Mouse (Mus musculus): ENCODE measurements around the gene Fbxw8. TPM values are rescaled to one million over a fixed set of nuclear protein-coding genes. Genes with fewer than 3 reads are reported as not detected.

The Fbxw8 gene
- polyA plus RNA-seq, 1 experiment = 72.5 TPM

DNA sequence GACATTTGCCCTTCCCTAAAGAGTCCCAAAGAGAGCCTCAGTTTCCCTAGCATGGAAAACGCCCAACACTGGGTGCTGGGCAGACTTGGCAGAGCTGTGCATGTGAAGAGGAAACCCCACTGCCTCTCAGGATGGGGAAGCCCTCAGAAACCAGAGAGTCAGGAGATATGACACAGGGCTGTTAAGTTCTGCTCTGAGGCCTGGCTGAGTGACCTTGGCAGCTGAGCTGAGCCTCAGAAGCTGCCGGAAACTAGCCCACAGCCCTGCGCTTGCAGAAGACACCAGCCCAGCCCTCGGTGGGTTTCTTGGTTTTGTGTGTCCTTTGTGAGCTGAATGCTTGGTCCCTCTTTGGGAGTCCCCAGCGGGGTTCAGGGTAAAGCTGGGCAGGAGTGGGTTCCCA lies 106.3 kb downstream of the Fbxw8 start:
- Histone ChIP-seq H3K27me3 (ENCODE audit: control insufficient read depth, insufficient read depth, insufficient read length) (no peaks in the 10 kb centered on the region), H3K36me3 (ENCODE audit: control insufficient read depth, insufficient read depth) (no peaks in the 10 kb centered on the region), H3ac (ENCODE audit: control insufficient read depth, insufficient read length, low read depth) (no peak overlapping the region), H3K79me3 (ENCODE audit: low read depth) (no peaks in the 10 kb centered on the region), H3K4me3 (ENCODE audit: insufficient read depth, poor library complexity, severe bottlenecking) (no peak overlapping the region), H3K79me2 (ENCODE audit: control insufficient read depth, insufficient read depth) (no peaks in the 10 kb centered on the region)
- TF ChIP-seq CTCF (IDR thresholded peaks at IDR 0.05; ENCODE audit: control insufficient read depth, insufficient read depth, insufficient read length) (no peak), USF1 (IDR thresholded peaks at IDR 0.05; ENCODE audit: low read depth) (no peak), CEBPB (IDR thresholded peaks at IDR 0.05; ENCODE audit: low read depth) (no peak), MYOD1 (IDR thresholded peaks at IDR 0.05; ENCODE audit: control insufficient read depth, insufficient read length, low read depth) (no peak), FOSL1 (IDR thresholded peaks at IDR 0.05; ENCODE audit: insufficient read depth, low read length, poor library complexity, severe bottlenecking) (no peak), MAX (IDR thresholded peaks at IDR 0.05) (no peak), MYOG (IDR thresholded peaks at IDR 0.05; ENCODE audit: control insufficient read depth, extremely low read depth, insufficient read length) (no peak)

DNA sequence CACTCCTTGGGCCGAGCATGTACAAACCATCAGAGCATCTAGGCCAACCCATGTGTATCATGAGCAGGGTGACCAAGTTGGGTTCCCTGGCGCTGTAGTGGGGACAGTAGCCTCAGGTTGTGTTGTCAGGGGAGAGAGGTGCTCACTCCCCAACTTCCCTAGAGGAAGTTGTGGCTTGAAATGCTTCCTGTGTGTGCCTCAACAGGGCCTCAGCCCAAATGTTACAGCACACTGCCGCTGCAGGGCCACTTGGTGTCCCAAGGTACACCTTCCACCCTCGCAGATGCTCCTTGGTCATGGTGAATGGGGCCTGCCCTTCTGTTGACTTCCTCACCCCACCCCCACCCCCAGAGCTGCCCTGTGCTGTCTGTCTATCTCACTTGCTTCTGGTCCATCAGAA lies 106.9 kb downstream of the Fbxw8 start:
- no peaks in the 10 kb centered on the region for H3K36me3 ChIP-seq (ENCODE audit: control insufficient read depth, insufficient read depth)
- no peak for TF ChIP-seq CTCF (IDR thresholded peaks at IDR 0.05; ENCODE audit: control insufficient read depth, insufficient read depth, insufficient read length)
- no peak for TF ChIP-seq MYOG (IDR thresholded peaks at IDR 0.05; ENCODE audit: control insufficient read depth, extremely low read depth, insufficient read length)
- no peak for TF ChIP-seq FOSL1 (IDR thresholded peaks at IDR 0.05; ENCODE audit: insufficient read depth, low read length, poor library complexity, severe bottlenecking)
- TF ChIP-seq MYOD1 (IDR thresholded peaks at IDR 0.05; ENCODE audit: control insufficient read depth, insufficient read length, low read depth) = no peak
- TF ChIP-seq MAX (IDR thresholded peaks at IDR 0.05) = no peak
- no peak for TF ChIP-seq CEBPB (IDR thresholded peaks at IDR 0.05; ENCODE audit: low read depth)
- no peak for TF ChIP-seq USF1 (IDR thresholded peaks at IDR 0.05; ENCODE audit: low read depth)

DNA sequence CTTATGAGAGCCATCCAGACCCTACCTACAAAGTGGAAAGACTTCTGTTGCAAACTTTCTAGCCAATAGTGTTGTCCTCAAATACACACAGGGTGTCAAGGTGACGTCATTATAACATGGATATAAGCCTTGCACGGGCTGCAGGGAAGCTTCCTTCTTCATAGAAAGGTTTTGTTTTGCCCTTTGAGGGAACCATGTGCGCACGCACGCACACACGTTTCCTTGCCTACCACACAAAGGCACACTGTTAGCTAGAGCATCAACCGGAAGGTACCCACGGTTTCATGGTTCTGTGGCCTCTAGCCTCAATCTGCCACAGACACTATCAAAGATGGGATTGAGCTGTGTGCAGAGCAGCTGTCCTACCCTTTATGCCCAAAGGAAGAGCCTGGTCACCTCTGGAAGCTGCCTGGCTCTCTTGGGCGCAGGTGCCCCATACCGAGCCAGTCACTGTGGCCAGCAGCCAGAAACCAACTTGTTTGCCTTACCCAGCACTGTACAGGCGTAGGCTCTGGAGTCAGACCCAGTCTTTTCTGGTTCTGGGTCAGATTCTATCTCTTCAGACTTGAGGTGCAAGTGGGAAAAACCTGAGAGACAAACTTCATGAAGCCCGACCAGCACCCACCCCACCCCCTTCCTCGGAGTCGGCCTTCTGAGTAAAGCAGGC lies 108.0 kb downstream of the Fbxw8 start:
- TF ChIP-seq MYOD1 (IDR thresholded peaks at IDR 0.05; ENCODE audit: control insufficient read depth, insufficient read length, low read depth) (no peak), MAX (IDR thresholded peaks at IDR 0.05) (no peak), FOSL1 (IDR thresholded peaks at IDR 0.05; ENCODE audit: insufficient read depth, low read length, poor library complexity, severe bottlenecking) (no peak), CEBPB (IDR thresholded peaks at IDR 0.05; ENCODE audit: low read depth) (no peak)
- Histone ChIP-seq H3K27me3 (ENCODE audit: control insufficient read depth, insufficient read depth, insufficient read length) (no peaks in the 10 kb centered on the region), H3K79me2 (ENCODE audit: control insufficient read depth, insufficient read depth) (no peaks in the 10 kb centered on the region), H3K79me3 (ENCODE audit: low read depth) (no peaks in the 10 kb centered on the region), H3ac (ENCODE audit: control insufficient read depth, insufficient read length, low read depth) (no peak overlapping the region), H3K36me3 (ENCODE audit: control insufficient read depth, insufficient read depth) (no peaks in the 10 kb centered on the region), H3K4me3 (ENCODE audit: insufficient read depth, poor library complexity, severe bottlenecking) (no peak overlapping the region)

More for the DNA sequence above, 106.9 kb downstream of the Fbxw8 start:
- no peak overlapping the region for H3ac ChIP-seq (ENCODE audit: control insufficient read depth, insufficient read length, low read depth)
- no peak overlapping the region for H3K4me3 ChIP-seq (ENCODE audit: insufficient read depth, poor library complexity, severe bottlenecking)
- H3K79me3 ChIP-seq (ENCODE audit: low read depth) = no peaks in the 10 kb centered on the region
- H3K27me3 ChIP-seq (ENCODE audit: control insufficient read depth, insufficient read depth, insufficient read length) = no peaks in the 10 kb centered on the region
- H3K79me2 ChIP-seq (ENCODE audit: control insufficient read depth, insufficient read depth) = no peaks in the 10 kb centered on the region

DNA sequence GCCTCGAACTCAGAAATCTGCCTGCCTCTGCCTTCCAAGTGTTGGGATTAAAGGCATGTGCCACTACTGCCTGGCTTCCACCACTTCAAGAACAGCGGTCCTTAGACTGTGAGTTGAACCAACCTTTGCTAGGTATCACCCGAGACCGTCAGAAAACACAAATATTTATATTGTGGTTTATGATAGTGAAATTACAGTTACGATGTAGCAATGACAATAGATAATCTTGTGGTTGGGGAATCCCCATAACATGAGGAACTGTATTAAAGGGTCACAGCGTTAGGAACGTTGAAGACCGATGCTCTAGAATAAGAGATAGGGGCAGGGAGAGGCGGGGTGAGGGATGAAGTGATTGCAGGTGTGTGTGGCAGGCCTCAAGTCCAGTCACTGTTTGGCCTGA lies 109.9 kb downstream of the Fbxw8 start:
- TF ChIP-seq MYOG (IDR thresholded peaks at IDR 0.05; ENCODE audit: control insufficient read depth, extremely low read depth, insufficient read length) = no peak
- H3ac ChIP-seq (ENCODE audit: control insufficient read depth, insufficient read length, low read depth) = no peak overlapping the region
- no peaks in the 10 kb centered on the region for H3K79me2 ChIP-seq (ENCODE audit: control insufficient read depth, insufficient read depth)
- H3K4me3 ChIP-seq (ENCODE audit: insufficient read depth, poor library complexity, severe bottlenecking) = no peak overlapping the region
- H3K79me3 ChIP-seq (ENCODE audit: low read depth) = no peaks in the 10 kb centered on the region
- H3K36me3 ChIP-seq (ENCODE audit: control insufficient read depth, insufficient read depth) = no peaks in the 10 kb centered on the region
- no peaks in the 10 kb centered on the region for H3K27me3 ChIP-seq (ENCODE audit: control insufficient read depth, insufficient read depth, insufficient read length)

DNA sequence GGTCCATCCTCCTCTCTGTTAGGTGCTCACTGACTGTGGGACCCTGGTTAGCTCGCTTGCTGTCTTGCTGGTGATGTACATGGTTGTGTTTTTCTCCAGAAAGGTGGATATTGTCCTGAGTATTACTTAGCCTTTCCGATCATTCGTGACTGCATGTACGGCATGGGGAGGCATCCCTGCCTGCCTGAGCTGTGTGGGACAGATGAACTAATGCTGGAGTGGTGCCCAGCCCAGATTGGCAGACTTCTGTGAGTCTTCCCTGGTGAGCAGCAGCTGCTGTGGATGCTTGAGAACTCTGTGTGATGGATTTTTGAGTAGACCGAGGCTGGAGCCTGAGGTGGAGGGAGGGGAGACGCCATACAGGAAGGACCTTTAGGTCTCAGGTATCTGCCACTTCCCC lies 110.4 kb downstream of the Fbxw8 start:
- H3K36me3 ChIP-seq (ENCODE audit: control insufficient read depth, insufficient read depth) = no peaks in the 10 kb centered on the region
- H3K79me3 ChIP-seq (ENCODE audit: low read depth) = no peaks in the 10 kb centered on the region
- no peak overlapping the region for H3ac ChIP-seq (ENCODE audit: control insufficient read depth, insufficient read length, low read depth)
- H3K4me3 ChIP-seq (ENCODE audit: insufficient read depth, poor library complexity, severe bottlenecking) = no peak overlapping the region
- no peaks in the 10 kb centered on the region for H3K79me2 ChIP-seq (ENCODE audit: control insufficient read depth, insufficient read depth)
- no peaks in the 10 kb centered on the region for H3K27me3 ChIP-seq (ENCODE audit: control insufficient read depth, insufficient read depth, insufficient read length)
- no peak for TF ChIP-seq CTCF (IDR thresholded peaks at IDR 0.05; ENCODE audit: control insufficient read depth, insufficient read depth, insufficient read length)
- TF ChIP-seq MYOD1 (IDR thresholded peaks at IDR 0.05; ENCODE audit: control insufficient read depth, insufficient read length, low read depth) = no peak
- TF ChIP-seq CEBPB (IDR thresholded peaks at IDR 0.05; ENCODE audit: low read depth) = no peak
- no peak for TF ChIP-seq FOSL1 (IDR thresholded peaks at IDR 0.05; ENCODE audit: insufficient read depth, low read length, poor library complexity, severe bottlenecking)
- no peak for TF ChIP-seq MAX (IDR thresholded peaks at IDR 0.05)
- no peak for TF ChIP-seq MYOG (IDR thresholded peaks at IDR 0.05; ENCODE audit: control insufficient read depth, extremely low read depth, insufficient read length)
- no peak for TF ChIP-seq USF1 (IDR thresholded peaks at IDR 0.05; ENCODE audit: low read depth)

DNA sequence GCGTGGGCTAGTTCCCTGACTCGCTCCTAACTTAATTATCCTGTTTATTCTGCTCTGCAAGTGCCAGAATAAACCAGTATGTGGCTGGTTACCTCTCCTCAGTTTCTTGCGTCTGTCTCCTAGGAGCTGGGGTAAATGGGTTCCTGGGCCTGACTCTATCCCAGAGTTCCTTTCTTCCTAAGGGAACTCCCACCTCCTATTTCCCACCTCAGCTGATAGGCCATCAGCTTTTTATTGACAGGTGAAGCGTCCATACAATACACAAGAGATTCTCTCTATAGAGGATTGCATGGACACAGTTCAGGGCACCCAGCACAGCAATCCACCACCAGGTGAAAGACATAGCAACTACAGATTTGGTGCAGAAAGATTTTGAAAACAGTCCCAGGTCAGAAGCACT lies 111.5 kb downstream of the Fbxw8 start:
- Histone ChIP-seq H3K4me3 (ENCODE audit: insufficient read depth, poor library complexity, severe bottlenecking) (no peak overlapping the region), H3K36me3 (ENCODE audit: control insufficient read depth, insufficient read depth) (no peaks in the 10 kb centered on the region), H3ac (ENCODE audit: control insufficient read depth, insufficient read length, low read depth) (no peak overlapping the region), H3K79me3 (ENCODE audit: low read depth) (no peaks in the 10 kb centered on the region), H3K27me3 (ENCODE audit: control insufficient read depth, insufficient read depth, insufficient read length) (no peaks in the 10 kb centered on the region), H3K79me2 (ENCODE audit: control insufficient read depth, insufficient read depth) (no peaks in the 10 kb centered on the region)
- TF ChIP-seq CTCF (IDR thresholded peaks at IDR 0.05; ENCODE audit: control insufficient read depth, insufficient read depth, insufficient read length) (no peak), MYOD1 (IDR thresholded peaks at IDR 0.05; ENCODE audit: control insufficient read depth, insufficient read length, low read depth) (no peak), FOSL1 (IDR thresholded peaks at IDR 0.05; ENCODE audit: insufficient read depth, low read length, poor library complexity, severe bottlenecking) (no peak), USF1 (IDR thresholded peaks at IDR 0.05; ENCODE audit: low read depth) (no peak), CEBPB (IDR thresholded peaks at IDR 0.05; ENCODE audit: low read depth) (no peak), MYOG (IDR thresholded peaks at IDR 0.05; ENCODE audit: control insufficient read depth, extremely low read depth, insufficient read length) (no peak), MAX (IDR thresholded peaks at IDR 0.05) (no peak)
